Mouse (Mus musculus): ENCODE measurements around the gene Rad54l.

DNA sequence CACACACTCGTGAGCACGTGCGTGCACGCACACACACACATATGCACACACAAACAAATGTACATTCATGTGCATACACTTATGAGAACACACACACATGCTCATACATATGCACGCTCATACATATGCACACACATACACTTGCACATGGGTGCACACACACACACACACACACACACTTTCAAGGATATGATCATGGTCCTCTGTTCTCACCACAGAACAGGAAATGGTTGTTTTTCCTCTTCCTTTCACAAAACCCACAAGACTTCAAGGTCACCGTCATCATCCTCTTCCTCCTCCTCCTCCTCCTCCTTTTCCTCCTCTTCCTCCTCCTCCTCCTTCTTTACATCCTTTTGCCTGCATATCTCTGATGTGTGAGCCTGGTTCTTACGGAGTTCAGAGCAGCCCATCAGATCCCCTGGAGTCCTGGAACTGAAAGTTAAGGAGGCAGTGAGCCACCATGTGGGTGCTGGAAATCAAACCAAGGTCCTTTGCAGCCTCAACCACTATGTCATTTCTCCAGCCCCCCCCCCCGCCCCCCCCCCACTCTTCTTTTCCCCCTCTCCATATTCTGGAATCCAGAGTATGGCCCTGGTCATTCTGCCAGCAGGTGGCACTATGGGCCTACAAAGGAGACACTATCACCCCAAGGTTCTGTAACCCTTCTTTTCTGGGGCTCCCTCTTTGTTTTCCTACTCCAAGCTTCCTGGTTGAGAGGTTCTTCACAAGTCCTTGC is 45.3 kb upstream of the Rad54l start:
- TF ChIP-seq POLR2A (IDR thresholded peaks at IDR 0.05; ENCODE audit: borderline replicate concordance, insufficient read depth, low read length) (no peak), CTCF (IDR thresholded peaks at IDR 0.05; ENCODE audit: borderline replicate concordance, insufficient read depth, low read depth, low read length) (peak; percentile 76)

Measured in cerebellum, adult 2 months (tissue).